Mouse (Mus musculus) kidney, adult 2 months (tissue): ENCODE results near the gene Ccl7.

Source experiments
- CTCF ChIP-seq: fragments of 200-500 bp; conservative IDR thresholded peaks from 2 replicates; pipeline ENCODE4 v1.5.1; 2011; ENCODE audit warnings: low read depth, mild to moderate bottlenecking, control low read depth, low read length, moderate library complexity, mixed read lengths; ENCODE audit not compliant: insufficient read depth, insufficient read length
- POLR2A ChIP-seq: fragments of 200-500 bp; IDR thresholded peaks from one replicate; pipeline ENCODE4 v1.6.1; 2011; ENCODE audit warnings: low read depth, low read length, control low read depth

DNA sequence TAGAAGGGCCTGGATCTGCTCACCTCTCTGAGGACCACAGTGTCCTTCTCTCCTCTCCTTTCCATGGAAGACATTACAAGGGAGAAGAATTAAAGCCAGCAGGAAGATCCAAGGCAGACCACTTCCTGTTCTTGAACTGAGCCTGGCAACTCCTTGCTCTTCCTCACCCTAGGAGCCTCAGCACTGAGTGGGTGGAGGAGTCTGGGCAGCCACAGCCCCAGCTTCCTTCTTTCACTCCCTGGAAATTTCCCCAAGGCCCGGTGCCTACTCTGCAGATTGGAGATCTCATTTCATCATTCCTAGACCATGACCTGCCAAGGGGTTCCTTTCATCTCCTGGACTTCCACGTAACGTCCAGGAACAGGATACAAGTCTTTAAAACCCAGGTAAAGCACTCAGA, 27.5 kb downstream of the Ccl7 start:
- TF ChIP-seq CTCF (no peak), POLR2A (no peak)
